Mouse (Mus musculus): ENCODE data around the gene Tcl1b5. TPM values are rescaled to one million over a fixed set of nuclear protein-coding genes. Genes with fewer than 3 reads are reported as not detected.

Gene Tcl1b5
- not detected in 2 replicates for polyA plus RNA-seq (2015; fragmentation: Nextera tagmentation; extraction: Ambion mirVana)

GRCm38 (mm10) chr12:105176044-105176443 is at the start of gene Tcl1b5:
Gene Tcl1b5 (plus strand): TSS chr12:105176344.

GRCm38 (mm10) chr12:105145714-105146113 is 30.4 kb upstream of the Tcl1b5 start, which contains the start of gene Tcl1b2:
Gene Tcl1b2 (plus strand): TSS chr12:105146014.

GRCm38 (mm10) chr12:105159390-105159789 is 16.8 kb upstream of the Tcl1b5 start, which contains the start of gene Tcl1b1:
Gene Tcl1b1 (plus strand): TSS chr12:105159690.

GRCm38 (mm10) chr12:105190743-105191142 is 14.6 kb downstream of the Tcl1b5 start, which contains the start of gene Tcl1b3:
Gene Tcl1b3 (plus strand): TSS chr12:105191043.

GRCm38 (mm10) chr12:105201657-105202056 is 25.5 kb downstream of the Tcl1b5 start, which contains the start of gene Tcl1b4:
Gene Tcl1b4 (plus strand): TSS chr12:105201957.

GRCm38 (mm10) chr12:105222601-105223319 is 46.6 kb downstream of the Tcl1b5 start, which contains the start of gene Tcl1:
Gene Tcl1 (minus strand): TSS chr12:105222793.

Other genes starting within 250 kb of the Tcl1b5 start
- gene Syne3, start 166.5 kb upstream of the Tcl1b5 start, polyA plus RNA-seq (2015; fragmentation: Nextera tagmentation; extraction: Ambion mirVana), result 4.0 and 4.2 TPM in 2 replicates
- 617 and 713 TPM in 2 replicates for gene Glrx5, start 143.7 kb upstream of the Tcl1b5 start, polyA plus RNA-seq (2015; fragmentation: Nextera tagmentation; extraction: Ambion mirVana)
- not detected in 2 replicates for gene Tcl1b2, start 30.3 kb upstream of the Tcl1b5 start, polyA plus RNA-seq (2015; fragmentation: Nextera tagmentation; extraction: Ambion mirVana)
- not detected in 2 replicates for gene Tcl1b1, start 16.7 kb upstream of the Tcl1b5 start, polyA plus RNA-seq (2015; fragmentation: Nextera tagmentation; extraction: Ambion mirVana)
- gene Tcl1b3, start 14.7 kb downstream of the Tcl1b5 start, polyA plus RNA-seq (2015; fragmentation: Nextera tagmentation; extraction: Ambion mirVana), result not detected in 2 replicates
- gene Tcl1b4, start 25.6 kb downstream of the Tcl1b5 start, polyA plus RNA-seq (2015; fragmentation: Nextera tagmentation; extraction: Ambion mirVana), result not detected in 2 replicates
- gene Tcl1, start 46.4 kb downstream of the Tcl1b5 start, polyA plus RNA-seq (2015; fragmentation: Nextera tagmentation; extraction: Ambion mirVana), result not detected in 2 replicates
- gene Tunar, start 157.5 kb downstream of the Tcl1b5 start, polyA plus RNA-seq (2015; fragmentation: Nextera tagmentation; extraction: Ambion mirVana), result not detected in 2 replicates

Measured in spleen, postnatal 0 days (tissue).